Mouse (Mus musculus) left cerebral cortex, adult 18-20 months (tissue): ENCODE data around the gene Csf3. TPM values are rescaled to one million over a fixed set of nuclear protein-coding genes. Genes with fewer than 3 reads are reported as not detected.
A peak's percentile ranks its signal among the peaks of the same experiment; 100 is the strongest.
"Not testable (repeated sequence)": the region's sequence is repeated elsewhere in the genome, so short reads cannot be mapped to it uniquely, and the experiment has no call there.

Experiments
- DNase-seq, 2 experiments: peaks; one replicate each; pipeline ENCODE4 v3.0.0; 2021 to 2022; ENCODE audit warnings: low spot score in 2 of 2, mixed read lengths in 1 of 2
- total RNA-seq, 2 experiments: library from RNA; stranded (reverse); gene quantifications; 2 replicates each; pipeline ENCODE4 v1.2.3; 2021

Csf3 gene
- total RNA-seq, 2 experiments from 2014 or later = not detected

- DNase-seq = peak; percentile 79 to 88
Observed at GRCm38 (mm10) chr11:98729119-98729588, 28.1 kb downstream of the Csf3 start, which contains the start of gene Med24. Med24 (minus strand) TSS chr11:98729435.

- DNase-seq = no peak
Observed at GRCm38 (mm10) chr11:98730727-98731126, 29.7 kb downstream of the Csf3 start.

- peak; percentile 75 to 84 for DNase-seq
Observed at GRCm38 (mm10) chr11:98731134-98731533, 30.1 kb downstream of the Csf3 start.

DNA sequence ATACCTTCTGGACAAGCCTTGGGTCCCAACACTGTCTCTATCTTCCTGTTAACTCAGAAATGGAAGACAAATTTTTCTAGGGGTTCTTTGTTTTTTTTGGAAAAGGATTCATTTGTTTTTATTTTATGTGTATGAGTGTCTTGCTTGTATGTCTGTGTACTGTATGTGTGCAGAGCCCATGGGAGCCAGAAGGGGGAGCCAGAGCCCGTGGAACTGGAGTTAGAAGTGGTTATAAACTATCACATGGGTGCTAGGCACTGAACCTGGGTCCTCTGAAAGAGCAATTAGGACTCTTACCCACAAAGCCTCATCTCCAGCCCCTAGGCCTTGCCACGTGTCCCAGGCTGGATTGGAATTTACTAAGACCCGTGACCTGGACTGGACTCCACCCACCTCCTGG, 33.0 kb downstream of the Csf3 start:
- no peak for DNase-seq

DNA sequence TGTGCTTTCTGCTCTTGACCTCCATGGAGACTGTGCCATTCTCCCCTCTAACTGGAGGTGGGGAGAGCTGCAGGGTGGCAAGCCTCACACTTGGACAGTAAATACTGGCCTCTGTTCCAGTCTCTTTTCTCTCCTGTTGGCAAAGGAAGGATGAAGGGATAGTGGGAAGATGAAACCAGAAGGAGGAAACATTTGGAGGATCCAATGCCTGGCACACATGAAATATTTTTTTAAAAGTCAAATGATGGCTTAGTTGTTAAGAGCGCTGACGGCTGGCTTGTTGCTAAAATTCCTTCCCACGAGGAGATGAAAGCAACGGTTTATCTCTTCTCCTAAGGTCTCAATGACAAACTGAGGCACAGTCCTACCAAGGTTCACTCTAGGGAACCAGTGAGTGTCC, 34.0 kb downstream of the Csf3 start:
- DNase-seq = no peak

DNA sequence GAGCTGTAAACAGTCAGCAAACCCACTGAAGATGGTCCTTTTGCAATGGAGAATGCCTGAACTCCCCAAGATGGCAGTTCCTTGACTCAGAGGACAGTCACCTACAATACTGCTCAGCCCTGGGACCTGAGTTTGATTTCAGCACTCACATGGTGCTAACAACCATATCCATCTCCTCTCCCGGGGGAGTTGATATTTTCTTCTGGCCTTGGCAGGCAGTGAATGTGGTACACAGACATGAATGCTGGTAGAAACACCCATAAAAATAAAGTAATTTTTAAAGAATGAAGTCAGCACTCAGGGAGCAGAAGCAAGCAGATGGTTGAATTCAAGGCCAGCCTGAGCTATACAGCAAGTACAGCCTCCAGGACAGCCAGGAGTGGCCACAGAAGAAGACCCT, 35.1 kb downstream of the Csf3 start:
- DNase-seq = no peak

DNA sequence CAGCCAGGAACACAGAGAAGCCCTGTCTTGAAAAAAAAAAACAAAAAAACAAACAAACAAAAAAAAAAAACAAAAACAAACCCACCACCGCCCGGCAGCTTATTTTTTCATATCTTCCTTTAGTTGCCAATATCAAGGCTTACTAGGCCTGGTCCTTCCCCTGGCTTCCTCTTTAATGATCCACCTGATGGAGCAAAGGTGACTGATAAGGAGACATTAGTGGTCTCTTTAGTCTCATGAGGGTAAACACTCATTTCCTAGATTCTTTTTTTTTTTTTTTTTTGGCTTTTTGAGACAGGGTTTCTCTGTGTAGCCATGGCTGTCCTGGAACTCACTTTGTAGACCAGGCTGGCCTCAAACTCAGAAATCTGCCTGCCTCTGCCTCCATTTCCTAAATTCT, 36.2 kb downstream of the Csf3 start:
- not testable (repeated sequence) for DNase-seq

DNA sequence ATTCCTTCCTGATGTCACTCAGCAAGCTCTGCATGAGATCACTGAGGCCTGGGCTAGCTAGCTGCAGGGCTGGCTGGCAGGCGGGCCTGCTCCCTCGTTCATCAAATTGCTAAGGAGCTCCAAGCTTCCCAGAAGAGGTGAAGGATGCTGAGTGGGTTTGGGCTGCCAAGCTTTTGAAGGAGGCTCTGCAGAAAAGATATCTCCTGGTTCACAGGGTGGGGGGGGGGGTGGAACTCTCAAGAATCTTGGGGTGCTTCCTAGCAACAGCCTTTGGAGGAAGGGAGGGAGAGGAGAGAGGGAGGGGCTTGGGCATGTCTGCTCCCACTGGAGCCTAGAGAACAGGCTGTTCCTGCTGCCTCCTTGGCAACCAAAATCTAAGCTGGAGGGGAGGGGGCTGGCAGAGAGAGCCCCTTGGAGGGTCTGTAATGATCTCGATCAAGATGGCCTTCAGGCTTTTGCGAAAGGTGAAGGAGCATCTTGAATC, 37.4 kb downstream of the Csf3 start:
- peak in 1 of 2 experiments; percentile 60 for DNase-seq

DNA sequence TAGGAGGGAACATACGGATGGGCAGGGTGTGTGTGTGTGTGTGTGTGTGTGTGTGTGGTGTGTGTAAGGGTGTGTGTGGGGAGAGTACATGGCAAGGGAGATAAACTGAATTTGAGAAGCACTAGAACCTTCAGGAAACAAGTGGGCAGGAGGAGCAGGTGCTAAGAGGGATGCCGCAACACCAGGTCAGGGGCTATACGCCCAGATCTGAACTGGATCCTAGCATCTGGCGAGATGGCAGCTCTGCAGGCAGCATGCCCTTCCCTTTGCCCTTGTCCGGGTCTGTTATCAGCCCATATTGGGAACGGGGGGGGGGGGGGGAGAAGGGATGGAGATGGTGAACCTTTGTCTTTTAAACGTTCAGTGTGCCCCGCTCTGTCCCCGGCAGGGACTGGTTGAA, 37.9 kb downstream of the Csf3 start:
- DNase-seq = no peak

DNA sequence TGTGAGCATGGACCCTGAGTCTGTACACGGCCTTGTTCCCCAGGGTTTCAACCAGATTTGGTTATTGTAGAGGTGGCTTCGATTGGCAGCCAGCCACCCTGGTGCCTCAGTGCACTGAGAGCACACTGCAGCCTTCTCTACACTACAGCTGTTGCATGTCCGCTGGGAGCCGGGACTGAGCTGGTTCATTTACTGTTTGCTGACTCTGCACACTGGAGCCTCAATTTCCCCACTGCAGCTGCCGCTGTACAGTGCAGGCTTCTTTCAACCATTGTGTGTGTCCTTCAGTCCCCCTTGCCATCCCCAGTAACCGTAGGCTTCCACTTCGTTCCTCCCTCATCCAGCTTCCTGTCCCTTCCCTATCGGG, 38.9 kb downstream of the Csf3 start:
- DNase-seq = no peak

DNA sequence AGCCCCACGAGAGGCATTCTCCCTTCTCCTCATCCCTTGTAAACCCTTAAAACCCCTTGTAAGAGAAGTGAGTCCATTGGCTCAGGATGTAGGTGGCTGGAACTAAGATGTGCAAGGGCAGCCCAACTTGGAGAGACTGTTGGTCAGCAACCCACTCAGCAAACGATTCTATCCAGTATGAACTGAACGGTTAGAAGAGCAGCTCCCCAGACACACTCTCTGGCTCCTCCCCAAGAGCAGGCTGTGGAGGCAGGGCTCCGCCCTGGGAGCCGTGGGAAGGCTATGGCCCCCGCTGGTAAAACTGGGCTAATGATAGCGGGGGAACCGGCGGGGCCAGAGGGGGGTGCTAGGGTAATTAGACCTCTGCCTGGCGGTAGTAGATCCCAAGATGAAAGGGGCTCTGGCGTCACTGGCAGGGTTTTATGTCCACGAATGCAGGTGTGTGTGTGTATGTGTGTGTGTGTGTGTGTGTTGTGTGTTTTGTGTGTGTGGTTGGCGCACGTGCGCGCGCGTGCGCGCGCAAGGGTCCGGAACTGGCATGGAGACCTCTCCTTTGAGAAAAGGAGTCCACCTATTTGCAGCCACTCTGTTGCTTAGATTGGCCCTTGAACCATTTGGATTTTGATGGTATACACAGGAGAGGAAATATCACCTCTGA, 39.5 kb downstream of the Csf3 start, which contains the start of gene Thra:
Thra (plus strand) TSS at position 246 of the 658 bp plus-strand sequence.
- no peak for DNase-seq

DNA sequence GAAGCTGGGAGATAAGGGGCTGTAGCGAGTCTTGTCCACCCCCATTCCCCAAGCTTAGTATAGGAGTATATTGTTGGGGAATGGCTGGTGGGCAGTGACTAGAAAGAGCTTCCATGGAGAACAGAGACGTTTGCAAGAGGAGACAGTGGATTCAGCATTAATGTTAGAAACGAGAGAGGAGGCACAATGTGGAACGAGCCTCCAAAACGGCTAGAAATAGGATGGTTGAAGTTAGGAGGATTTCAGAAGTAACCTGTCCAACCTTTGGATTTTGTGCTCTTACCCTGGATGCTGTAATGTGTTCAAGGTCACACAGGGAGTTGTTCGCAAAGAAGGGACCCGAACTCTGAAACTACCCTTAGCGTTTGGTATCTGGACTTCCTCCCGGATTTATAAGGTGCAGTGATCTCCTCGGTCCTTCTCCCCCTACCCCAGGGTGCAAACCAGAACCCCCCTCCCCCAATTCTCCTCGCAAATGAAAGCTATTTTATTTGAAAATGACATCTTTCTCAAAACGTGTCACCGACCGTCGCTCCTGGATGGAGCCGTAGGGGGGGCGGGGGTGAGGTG, 40.1 kb downstream of the Csf3 start:
- DNase-seq = no peak

- DNase-seq = peak; percentile 70 to 87
Observed at GRCm38 (mm10) chr11:98741622-98742396, 40.7 kb downstream of the Csf3 start.

GRCm38 (mm10) chr11:98742397-98743291, 41.6 kb downstream of the Csf3 start:
- DNase-seq = no peak

DNA sequence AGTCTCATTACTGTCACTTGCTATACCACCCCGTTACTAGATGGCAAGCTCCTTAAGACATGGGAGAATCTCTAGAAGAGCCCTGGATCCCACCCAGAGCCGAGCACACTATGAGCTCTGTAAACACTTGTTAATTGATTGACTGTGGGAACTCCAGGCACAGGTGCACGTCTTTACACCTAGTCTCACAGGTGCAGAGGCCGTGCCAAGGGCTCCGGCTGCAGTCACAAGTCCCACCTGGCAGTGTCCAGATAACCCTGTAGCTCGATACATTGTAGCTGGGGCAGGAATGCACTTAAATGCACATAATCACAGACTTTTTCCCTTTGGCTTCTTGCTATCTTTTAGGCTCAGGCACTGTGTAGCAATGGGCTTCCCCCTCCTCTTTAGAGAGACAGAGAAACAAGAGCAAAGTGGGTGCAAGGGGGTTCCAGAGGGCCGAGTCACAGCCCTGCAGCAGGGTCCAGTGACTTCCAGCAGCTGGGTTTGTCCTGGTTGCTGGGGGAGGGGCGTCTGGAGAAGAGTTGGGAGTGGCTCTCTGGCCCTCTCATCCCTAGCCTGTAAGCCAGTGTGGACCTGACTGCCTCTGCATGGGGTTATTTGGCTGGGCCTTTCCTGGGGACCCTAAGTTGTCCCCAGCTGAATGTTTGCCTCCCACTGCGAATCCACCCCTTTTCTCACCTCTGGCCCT, 42.7 kb downstream of the Csf3 start:
- no peak for DNase-seq

DNA sequence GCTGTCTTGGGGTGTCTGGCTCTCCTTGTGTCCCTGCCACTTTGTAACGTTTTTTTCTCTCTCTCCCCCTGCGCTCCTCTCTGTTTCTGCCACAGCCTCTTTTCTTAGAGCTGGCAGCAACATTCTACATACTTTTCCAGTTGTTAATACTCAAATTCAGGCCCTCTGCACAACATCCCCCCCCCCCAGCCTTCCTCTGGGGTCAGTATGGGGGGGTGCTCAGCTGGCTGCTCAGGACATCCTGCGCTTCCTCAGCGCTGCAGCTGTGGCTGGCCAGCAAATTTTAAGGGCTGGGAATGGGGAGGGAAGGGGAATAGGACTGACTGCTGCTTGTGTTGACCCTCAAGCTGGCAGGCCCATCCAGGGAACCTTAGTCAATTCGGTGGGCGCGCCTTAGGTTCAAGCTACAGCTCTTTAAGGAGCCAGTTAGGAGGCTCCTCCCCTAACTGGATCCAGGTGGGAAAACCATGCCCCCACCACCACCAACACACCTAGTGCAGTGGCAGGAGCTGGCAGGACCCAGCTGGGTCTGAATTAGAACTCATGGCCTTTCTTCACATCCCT, 43.5 kb downstream of the Csf3 start:
- DNase-seq = no peak

GRCm38 (mm10) chr11:98745932-98746853, 45.1 kb downstream of the Csf3 start:
- no peak for DNase-seq

- peak; percentile 93 for DNase-seq
Observed at GRCm38 (mm10) chr11:98746855-98747693, 46.0 kb downstream of the Csf3 start.
